ENCODE assay signal across 9 mouse cellular contexts in the genomic region with DNA sequence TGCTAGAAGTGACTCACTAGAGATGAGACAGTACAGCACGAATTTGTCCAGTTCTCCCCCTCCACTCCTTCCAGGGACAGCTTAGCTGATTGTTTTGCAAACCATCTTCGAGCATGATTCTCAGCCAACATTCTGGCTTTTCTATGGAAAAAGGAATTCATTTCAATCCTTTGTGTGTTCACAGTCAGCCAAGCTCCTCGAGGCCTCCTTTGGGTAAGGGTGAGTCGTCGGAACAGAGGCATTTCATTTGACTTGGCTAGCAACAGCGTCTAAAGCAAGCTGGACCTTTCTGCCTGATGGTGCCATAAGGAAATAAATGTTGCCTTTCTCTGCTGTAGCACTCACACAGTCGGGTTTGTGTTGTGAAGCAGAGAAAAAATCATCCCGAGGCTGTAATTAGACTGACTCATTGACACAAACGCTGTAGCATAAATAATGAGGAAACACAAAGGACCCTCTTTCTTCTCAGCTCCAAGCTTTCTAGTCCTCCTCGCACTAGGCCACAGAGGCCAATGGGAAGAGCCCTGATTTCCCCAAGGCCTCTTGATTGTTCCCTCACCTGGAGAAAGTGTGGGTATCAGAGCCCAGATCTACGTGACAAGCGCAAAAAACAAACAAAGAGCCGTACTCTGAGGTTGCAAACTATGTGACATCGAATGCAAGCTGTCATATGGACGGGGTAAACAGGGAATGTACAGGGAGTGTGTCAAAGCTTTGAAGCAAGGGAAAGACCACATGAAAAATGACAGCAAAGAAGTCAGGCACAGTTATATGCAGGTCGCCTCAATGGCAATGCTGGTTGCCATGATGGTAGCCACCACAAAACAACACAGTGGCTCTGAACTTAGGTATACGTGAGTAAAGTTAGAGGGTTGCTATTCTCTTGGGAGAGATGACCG.
A peak's percentile ranks its signal among the peaks of the same experiment; 100 is the strongest.
DNase-seq lines count a peak whose midpoint lies in the region; ATAC-seq lines count a peak whose summit lies in the region.
"Had no signal": no experiment of that assay in that cellular context is flagged by ENCODE, and none has a peak within 500 bp of the region (broad histone marks: within the 10 kb centered on the region; RNA-seq: fewer than 3 reads in every experiment).

No protein-coding gene starts in this region.

- peaks cover 32% of the 10 kb centered on the region for H3K4me1 ChIP-seq in neural tube, embryonic 13.5 days (replicated peaks)

- peak overlapping the region; percentile 77 for H3K27ac ChIP-seq in neural tube, embryonic 13.5 days (replicated peaks)

- H3K9ac ChIP-seq in neural tube, embryonic 13.5 days, result no peak overlapping the region

- no peaks in the 10 kb centered on the region for H3K27me3 ChIP-seq in neural tube, embryonic 13.5 days

- peak; percentile 73 for ATAC-seq in neural tube, embryonic 13.5 days (ENCODE audit: low read depth)

- no peak overlapping the region for H3K4me3 ChIP-seq in neural tube, embryonic 13.5 days

- WGBS in neural tube, embryonic 13.5 days, result 40% methylated on average over 18 of the region's 18 CpGs

- H3K9me3 ChIP-seq in neural tube, embryonic 13.5 days, result no peaks in the 10 kb centered on the region

- intact Hi-C loops in left cerebral cortex, postnatal 14 days (cut with DNase I), result no loop called here
- intact Hi-C loops in heart, postnatal 25 days (cut with DNase I), result no loop called here

- DNase-seq in left cerebral cortex, postnatal 14 days (ENCODE audit: low spot score in 2 of 2), result peak; percentile 19 to 22
- DNase-seq in left cerebral cortex, adult 18-20 months (ENCODE audit: low spot score in 2 of 2), result no peak
- peak; percentile 50 for DNase-seq in brain, embryonic 18.5 days (ENCODE audit: low read depth, low spot score)
- peak; percentile 21 for DNase-seq in gastrocnemius, postnatal 25 days
- DNase-seq in heart, postnatal 25 days (ENCODE audit: low spot score), result no peak
- DNase-seq in kidney, postnatal 4 days, result no peak
- DNase-seq in T-cell, adult 2 months (ENCODE audit: low spot score), result no peak

- H3K36me3 ChIP-seq in neural tube, embryonic 13.5 days, result no peaks in the 10 kb centered on the region
- H3K36me3 ChIP-seq: G1E had no signal

- no peak overlapping the region for H3K4me2 ChIP-seq in neural tube, embryonic 13.5 days

Comparison
In these comparisons a context has a peak if more than half of its experiments do, and no peak if none do; other contexts are left out.
1. DNase-seq: peak in left cerebral cortex, postnatal 14 days (2 of 2), brain, embryonic 18.5 days (single experiment) and gastrocnemius, postnatal 25 days (single experiment); none in left cerebral cortex, adult 18-20 months (0 of 2), heart, postnatal 25 days (single experiment), kidney, postnatal 4 days (0 of 2) and T-cell, adult 2 months (single experiment).